Mouse (Mus musculus) hindbrain, embryonic 12.5 days (tissue): Measurements from ENCODE around the gene Sptan1. TPM values are rescaled to one million over a fixed set of nuclear protein-coding genes. Genes with fewer than 3 reads are reported as not detected.

Experiments used
- ATAC-seq: fragments of 200-750 bp; cut with Nextera tagmentation; 2 replicates; pipeline ENCODE4 v1.8.0; 2017; ENCODE audit warnings: moderate TSS enrichment; ENCODE audit not compliant: low FRiP score
- H3K27ac ChIP-seq: fragments of 300-500 bp; sonication (generic); 2 replicates; pipeline ENCODE4 v1.5.1; 2016; ENCODE audit warnings: mild to moderate bottlenecking
- H3K27me3 ChIP-seq: fragments of 300-500 bp; sonication (generic); 2 replicates; pipeline ENCODE4 v1.6.1; 2016; ENCODE audit warnings: mild to moderate bottlenecking
- H3K36me3 ChIP-seq: fragments of 300-500 bp; sonication (generic); 2 replicates; pipeline ENCODE4 v1.6.1; 2016; ENCODE audit warnings: mild to moderate bottlenecking
- H3K4me1 ChIP-seq: fragments of 300-500 bp; sonication (generic); 2 replicates; pipeline ENCODE4 v1.6.1; 2016
- H3K4me2 ChIP-seq: fragments of 300-500 bp; sonication (generic); replicated peaks from 2 replicates; pipeline ENCODE4 v1.6.1; 2016; ENCODE audit warnings: mild to moderate bottlenecking
- H3K4me3 ChIP-seq: fragments of 300-500 bp; sonication (generic); 2 replicates; pipeline ENCODE4 v1.5.1; 2016; ENCODE audit warnings: mild to moderate bottlenecking
- H3K9ac ChIP-seq: fragments of 300-500 bp; sonication (generic); 2 replicates; pipeline ENCODE4 v1.6.1; 2016; ENCODE audit warnings: mild to moderate bottlenecking, moderate library complexity
- H3K9me3 ChIP-seq: fragments of 300-500 bp; sonication (generic); replicated peaks from 2 replicates; pipeline ENCODE4 v1.6.1; 2016; ENCODE audit warnings: mild to moderate bottlenecking
- WGBS: fragments of 180-500 bp; shearing (Covaris S2); methylation state at CpG from one replicate; pipeline ENCODE4 v1.1.7; 2016; 5-methylcytosine and 5-hydroxymethylcytosine counted together
- polyA plus RNA-seq: library from polyadenylated mRNA; unstranded; fragments of >200 nt; fragmentation: Nextera tagmentation; extraction: Ambion mirVana; gene quantifications from 2 replicates; pipeline ENCODE4 v1.2.1, GENCODE M21; 2016

Sptan1 gene
- 179 and 188 TPM in 2 replicates for polyA plus RNA-seq

GRCm38 (mm10) chr2:29965250-29965843, at the start of gene Sptan1:
Gene Sptan1, plus strand, starts transcription at chr2:29965560.
- Histone ChIP-seq H3K4me2 (peak within 1 kb of the TSS; percentile 63), H3K9ac (peak within 1 kb of the TSS; percentile 97), H3K36me3 (peaks cover 15% of the 10 kb centered on the region; the same call in 1 of the 2 replicates), H3K4me1 (peaks cover 48% of the 10 kb centered on the region), H3K27ac (peak within 1 kb of the TSS; percentile 92), H3K27me3 (no peaks in the 10 kb centered on the region), H3K4me3 (peak within 1 kb of the TSS; percentile 89), H3K9me3 (no peaks in the 10 kb centered on the region)
- peak; percentile 99 for ATAC-seq
- under 1% methylated on average over 74 of the region's 82 CpGs for whole genome bisulfite sequencing

GRCm38 (mm10) chr2:29917621-29918020, 47.7 kb upstream of the Sptan1 start:
- peaks cover 87% of the 10 kb centered on the region for H3K36me3 ChIP-seq
- no peaks in the 10 kb centered on the region for H3K27me3 ChIP-seq
- no peaks in the 10 kb centered on the region for H3K9me3 ChIP-seq
- ATAC-seq = no peak
- H3K27ac ChIP-seq = no peak overlapping the region
- H3K4me2 ChIP-seq = no peak overlapping the region
- H3K4me3 ChIP-seq = no peak overlapping the region
- no peak overlapping the region for H3K9ac ChIP-seq
- no peaks in the 10 kb centered on the region for H3K4me1 ChIP-seq
- 93% methylated on average over 11 of the region's 11 CpGs for WGBS

- ATAC-seq = no peak
- peaks cover 91% of the 10 kb centered on the region for H3K36me3 ChIP-seq
- no peaks in the 10 kb centered on the region for H3K27me3 ChIP-seq
- H3K4me3 ChIP-seq = no peak overlapping the region
- 82% methylated on average over 11 of the region's 11 CpGs for WGBS
- no peaks in the 10 kb centered on the region for H3K4me1 ChIP-seq
- H3K27ac ChIP-seq = no peak overlapping the region
- no peaks in the 10 kb centered on the region for H3K9me3 ChIP-seq
- no peak overlapping the region for H3K4me2 ChIP-seq
- no peak overlapping the region for H3K9ac ChIP-seq
Observed at GRCm38 (mm10) chr2:29922011-29922410, 43.3 kb upstream of the Sptan1 start.

- H3K9ac ChIP-seq = no peak overlapping the region
- no peak overlapping the region for H3K4me2 ChIP-seq
- no peak overlapping the region for H3K27ac ChIP-seq
- ATAC-seq = no peak
- H3K27me3 ChIP-seq = no peaks in the 10 kb centered on the region
- H3K9me3 ChIP-seq = no peaks in the 10 kb centered on the region
- no peaks in the 10 kb centered on the region for H3K4me1 ChIP-seq
- peaks cover 97% of the 10 kb centered on the region for H3K36me3 ChIP-seq
- 93% methylated on average over 5 of the region's 5 CpGs for WGBS
- no peak overlapping the region for H3K4me3 ChIP-seq
Observed at GRCm38 (mm10) chr2:29926542-29926941, 38.8 kb upstream of the Sptan1 start.

- WGBS = 89% methylated on average over 10 of the region's 10 CpGs
- Histone ChIP-seq H3K27ac (no peak overlapping the region), H3K4me3 (no peak overlapping the region), H3K9ac (no peak overlapping the region), H3K9me3 (no peaks in the 10 kb centered on the region), H3K36me3 (peaks cover 61% of the 10 kb centered on the region), H3K27me3 (no peaks in the 10 kb centered on the region), H3K4me2 (no peak overlapping the region), H3K4me1 (no peaks in the 10 kb centered on the region)
- no peak for ATAC-seq
Observed at GRCm38 (mm10) chr2:29930506-29930905, 34.9 kb upstream of the Sptan1 start.

GRCm38 (mm10) chr2:29931194-29931593, 34.2 kb upstream of the Sptan1 start:
- H3K36me3 ChIP-seq = peaks cover 54% of the 10 kb centered on the region

GRCm38 (mm10) chr2:29934906-29935599, 30.3 kb upstream of the Sptan1 start, which contains the start of gene Gle1:
Gene Gle1, plus strand, starts transcription at chr2:29935426.
- Histone ChIP-seq H3K4me2 (peak within 1 kb of the TSS; percentile 71), H3K36me3 (peaks cover 43% of the 10 kb centered on the region), H3K27me3 (no peaks in the 10 kb centered on the region), H3K9me3 (no peaks in the 10 kb centered on the region), H3K4me1 (peaks cover 7% of the 10 kb centered on the region), H3K4me3 (peak within 1 kb of the TSS; percentile 86), H3K9ac (peak within 1 kb of the TSS; percentile 63), H3K27ac (peak within 1 kb of the TSS; percentile 81)
- WGBS = 3% methylated on average over 44 of the region's 44 CpGs
- ATAC-seq = peak; percentile 96

More at GRCm38 (mm10) chr2:29931194-29931593, 34.2 kb upstream of the Sptan1 start:
- Histone ChIP-seq H3K27ac (no peak overlapping the region), H3K9ac (no peak overlapping the region), H3K4me2 (no peak overlapping the region), H3K9me3 (no peaks in the 10 kb centered on the region), H3K4me3 (no peak overlapping the region), H3K27me3 (no peaks in the 10 kb centered on the region), H3K4me1 (peaks cover 6% of the 10 kb centered on the region)
- no peak for ATAC-seq
- WGBS = 91% methylated on average over 6 of the region's 6 CpGs

GRCm38 (mm10) chr2:29940073-29940472, 25.3 kb upstream of the Sptan1 start:
- Histone ChIP-seq H3K9me3 (no peaks in the 10 kb centered on the region), H3K4me1 (peaks cover 7% of the 10 kb centered on the region), H3K4me2 (no peak overlapping the region), H3K27ac (no peak overlapping the region), H3K27me3 (no peaks in the 10 kb centered on the region), H3K4me3 (no peak overlapping the region), H3K9ac (no peak overlapping the region), H3K36me3 (peaks cover 72% of the 10 kb centered on the region)
- WGBS = 90% methylated on average over 9 of the region's 9 CpGs
- ATAC-seq = no peak

- Histone ChIP-seq H3K36me3 (peaks cover 79% of the 10 kb centered on the region), H3K4me2 (no peak overlapping the region), H3K27me3 (no peaks in the 10 kb centered on the region), H3K4me3 (no peak overlapping the region), H3K9ac (no peak overlapping the region), H3K4me1 (peaks cover 5% of the 10 kb centered on the region), H3K27ac (no peak overlapping the region), H3K9me3 (no peaks in the 10 kb centered on the region)
- ATAC-seq = no peak
- WGBS = 88% methylated on average over 6 of the region's 7 CpGs
Observed at GRCm38 (mm10) chr2:29940826-29941225, 24.5 kb upstream of the Sptan1 start.

GRCm38 (mm10) chr2:29944723-29945122, 20.6 kb upstream of the Sptan1 start:
- 0 out of 2 replicates have a peak overlapping the region, but pooled peaks have one; percentile 2 for H3K27ac ChIP-seq
- H3K4me1 ChIP-seq = no peaks in the 10 kb centered on the region

GRCm38 (mm10) chr2:29948896-29949295, 16.5 kb upstream of the Sptan1 start:
- Histone ChIP-seq H3K36me3 (peaks cover 81% of the 10 kb centered on the region), H3K9ac (no peak overlapping the region), H3K27ac (no peak overlapping the region), H3K4me2 (no peak overlapping the region), H3K4me1 (no peaks in the 10 kb centered on the region), H3K9me3 (no peaks in the 10 kb centered on the region), H3K4me3 (no peak overlapping the region), H3K27me3 (no peaks in the 10 kb centered on the region)
- 95% methylated on average over 5 of the region's 5 CpGs for WGBS
- ATAC-seq = no peak

More at GRCm38 (mm10) chr2:29944723-29945122, 20.6 kb upstream of the Sptan1 start:
- Histone ChIP-seq H3K4me3 (no peak overlapping the region), H3K9ac (no peak overlapping the region), H3K36me3 (peaks cover 87% of the 10 kb centered on the region), H3K4me2 (no peak overlapping the region), H3K27me3 (no peaks in the 10 kb centered on the region), H3K9me3 (no peaks in the 10 kb centered on the region)
- ATAC-seq = no peak
- 43% methylated on average over 1 of the region's 1 CpGs for WGBS

GRCm38 (mm10) chr2:29961246-29961645, 4.1 kb upstream of the Sptan1 start:
- Histone ChIP-seq H3K36me3 (peaks cover 39% of the 10 kb centered on the region), H3K4me3 (no peak overlapping the region), H3K4me1 (peaks cover 15% of the 10 kb centered on the region), H3K4me2 (no peak overlapping the region), H3K27ac (no peak overlapping the region), H3K27me3 (no peaks in the 10 kb centered on the region), H3K9ac (no peak overlapping the region), H3K9me3 (no peaks in the 10 kb centered on the region)
- 98% methylated on average over 7 of the region's 7 CpGs for WGBS
- ATAC-seq = no peak
